Mouse (Mus musculus) small intestine, adult 2 months (tissue): ENCODE results near the gene Zfp639.

Experiments
- CTCF ChIP-seq: fragments of 200-500 bp; IDR thresholded peaks from 2 replicates; pipeline ENCODE4 v1.5.1; 2012; ENCODE audit warnings: low read depth, mild to moderate bottlenecking, control low read depth, inconsistent platforms, low read length, moderate library complexity, mixed read lengths; ENCODE audit not compliant: insufficient replicate concordance, insufficient read length; ENCODE audit errors: extremely low read depth
- POLR2A ChIP-seq: fragments of 200-500 bp; IDR thresholded peaks from 2 replicates; pipeline ENCODE4 v1.6.1; 2012; ENCODE audit warnings: low read depth, mild to moderate bottlenecking, control low read depth, inconsistent platforms, low read length, moderate library complexity

DNA sequence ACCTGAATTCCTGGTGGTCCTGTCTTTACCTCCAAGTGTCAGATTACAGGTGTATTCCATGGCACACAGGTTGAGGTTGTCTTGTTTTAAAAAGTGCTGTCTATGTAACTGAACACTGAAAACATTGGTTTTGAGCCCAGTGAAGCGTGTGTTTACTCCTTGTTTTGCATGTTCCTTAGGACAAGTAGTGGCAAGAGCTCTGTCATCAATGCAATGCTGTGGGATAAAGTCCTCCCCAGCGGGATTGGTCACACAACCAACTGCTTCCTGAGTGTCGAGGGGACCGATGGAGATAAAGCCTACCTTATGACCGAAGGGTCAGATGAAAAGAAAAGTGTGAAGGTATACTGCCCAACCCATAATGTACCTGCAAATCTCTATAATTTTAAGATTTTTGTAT is 28.0 kb downstream of the Zfp639 start:
- TF ChIP-seq POLR2A (no peak), CTCF (no peak)
